Mouse (Mus musculus): ENCODE data around the gene Gm47996. TPM values are rescaled to one million over a fixed set of nuclear protein-coding genes. Genes with fewer than 3 reads are reported as not detected.

The Gm47996 gene
- polyA plus RNA-seq (2017; shearing (Covaris generic)), result not detected

GRCm38 (mm10) chr1:151209824-151210355, at the start of gene Gm47996:
Gene Gm47996 (plus strand): TSS chr1:151210131.

GRCm38 (mm10) chr1:151182266-151182665, 27.7 kb upstream of the Gm47996 start, which contains the start of gene Gm47985:
Gene Gm47985 (plus strand): TSS chr1:151182537.

GRCm38 (mm10) chr1:151192075-151192474, 17.9 kb upstream of the Gm47996 start, which contains the start of gene Gm8947:
Gene Gm8947 (plus strand): TSS chr1:151192376.

GRCm38 (mm10) chr1:151198120-151198519, 11.8 kb upstream of the Gm47996 start, which contains the start of gene Gm47995:
Gene Gm47995 (plus strand): TSS chr1:151198448.

GRCm38 (mm10) chr1:151203818-151204217, 6.1 kb upstream of the Gm47996 start, which contains the start of gene 3110040M04Rik:
Gene 3110040M04Rik (plus strand): TSS chr1:151204121.

Other genes with a start within 250 kb of the Gm47996 start
- not detected for gene Hmcn1, start 216.7 kb upstream of the Gm47996 start, polyA plus RNA-seq (2017; shearing (Covaris generic))
- not detected for gene Gm47985, start 27.6 kb upstream of the Gm47996 start, polyA plus RNA-seq (2017; shearing (Covaris generic))
- gene Gm8947, start 17.8 kb upstream of the Gm47996 start, polyA plus RNA-seq (2017; shearing (Covaris generic)), result not detected
- not detected for gene Gm47995, start 11.7 kb upstream of the Gm47996 start, polyA plus RNA-seq (2017; shearing (Covaris generic))
- gene 3110040M04Rik, start 6.0 kb upstream of the Gm47996 start, polyA plus RNA-seq (2017; shearing (Covaris generic)), result not detected
- gene Ivns1abp, start 134.3 kb downstream of the Gm47996 start, polyA plus RNA-seq (2017; shearing (Covaris generic)), result 237 TPM
- gene Swt1, start 218.3 kb downstream of the Gm47996 start, polyA plus RNA-seq (2017; shearing (Covaris generic)), result 42.2 TPM
- gene Trmt1l, start 218.4 kb downstream of the Gm47996 start, polyA plus RNA-seq (2017; shearing (Covaris generic)), result 104 TPM

Measured in inflammation-experienced regulatory T-cells, adult 16 weeks (primary cell).